Mouse (Mus musculus): ENCODE data around the gene Ube2v1. TPM values are rescaled to one million over a fixed set of nuclear protein-coding genes. Genes with fewer than 3 reads are reported as not detected.

The Ube2v1 gene
- polyA plus RNA-seq, 1 experiment from 2014 or later, result 304 TPM

- no peak overlapping the region for H3K27ac ChIP-seq (ENCODE audit: low read depth, low read length)
- peaks cover 15% of the 10 kb centered on the region for H3K36me3 ChIP-seq (ENCODE audit: control insufficient read depth, insufficient read depth, low read length)
- DNase-seq (ENCODE audit: low spot score), result peak; percentile 79
- no peaks in the 10 kb centered on the region for H3K27me3 ChIP-seq (replicated peaks; ENCODE audit: control insufficient read depth, insufficient read depth, low read length)
- no peak overlapping the region for H3K4me3 ChIP-seq (ENCODE audit: low read depth, low read length)
- 26% methylated on average over 11 of the region's 11 CpGs for WGBS
- H3K4me1 ChIP-seq (replicated peaks; ENCODE audit: control insufficient read depth, insufficient read depth, low read length), result peaks cover 2% of the 10 kb centered on the region; the same call in 1 of the 2 replicates
- no peaks in the 10 kb centered on the region for H3K9me3 ChIP-seq (ENCODE audit: control insufficient read depth, low read length)
- H3K9ac ChIP-seq (ENCODE audit: low read depth, low read length), result no peak overlapping the region
- H3K4me2 ChIP-seq, result no peak overlapping the region
- ATAC-seq (replicated peaks; ENCODE audit: low FRiP score), result peak; percentile 69; the same call in 1 of the 2 replicates
These were observed 26.6 kb downstream of the Ube2v1 start for GRCm38 (mm10) chr2:167605178-167605794.

GRCm38 (mm10) chr2:167602978-167603377 lies 28.9 kb downstream of the Ube2v1 start:
- Histone ChIP-seq H3K27me3 (replicated peaks; ENCODE audit: control insufficient read depth, insufficient read depth, low read length) (no peaks in the 10 kb centered on the region), H3K27ac (ENCODE audit: low read depth, low read length) (no peak overlapping the region), H3K9me3 (ENCODE audit: control insufficient read depth, low read length) (no peaks in the 10 kb centered on the region), H3K4me3 (ENCODE audit: low read depth, low read length) (no peak overlapping the region), H3K4me1 (replicated peaks; ENCODE audit: control insufficient read depth, insufficient read depth, low read length) (peaks cover 2% of the 10 kb centered on the region; the same call in 1 of the 2 replicates), H3K36me3 (ENCODE audit: control insufficient read depth, insufficient read depth, low read length) (peaks cover 2% of the 10 kb centered on the region; the same call in 1 of the 2 replicates), H3K4me2 (no peak overlapping the region), H3K9ac (ENCODE audit: low read depth, low read length) (no peak overlapping the region)
- no peak for ATAC-seq (replicated peaks; ENCODE audit: low FRiP score)
- WGBS, result 40% methylated on average over 5 of the region's 5 CpGs
- DNase-seq (ENCODE audit: low spot score), result no peak

DNA sequence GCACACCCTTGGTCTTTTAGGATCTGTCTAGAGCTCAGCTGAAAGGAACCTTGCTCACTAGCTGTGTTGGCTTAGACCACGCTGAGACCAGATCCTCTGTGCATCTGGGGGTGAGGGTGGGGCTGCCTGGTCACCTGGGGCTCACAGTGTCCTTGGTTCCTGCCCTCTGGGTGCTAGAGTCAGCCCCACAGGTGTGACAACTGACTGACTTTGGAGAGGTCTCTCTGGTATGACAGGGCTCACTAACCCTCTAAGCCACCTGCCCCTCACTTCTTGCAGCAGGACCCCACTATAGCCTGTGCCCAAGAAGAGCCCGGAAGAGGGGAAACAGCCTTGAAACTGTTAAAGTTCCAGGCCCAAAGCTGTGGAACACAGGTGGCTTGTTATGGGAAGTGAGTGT lies 29.5 kb downstream of the Ube2v1 start:
- Histone ChIP-seq H3K4me1 (replicated peaks; ENCODE audit: control insufficient read depth, insufficient read depth, low read length) (peaks cover 6% of the 10 kb centered on the region), H3K27me3 (replicated peaks; ENCODE audit: control insufficient read depth, insufficient read depth, low read length) (no peaks in the 10 kb centered on the region), H3K36me3 (ENCODE audit: control insufficient read depth, insufficient read depth, low read length) (peaks cover 2% of the 10 kb centered on the region; the same call in 1 of the 2 replicates), H3K27ac (ENCODE audit: low read depth, low read length) (no peak overlapping the region), H3K4me3 (ENCODE audit: low read depth, low read length) (no peak overlapping the region), H3K9me3 (ENCODE audit: control insufficient read depth, low read length) (no peaks in the 10 kb centered on the region), H3K9ac (ENCODE audit: low read depth, low read length) (no peak overlapping the region), H3K4me2 (no peak overlapping the region)
- ATAC-seq (replicated peaks; ENCODE audit: low FRiP score) (no peak), DNase-seq (ENCODE audit: low spot score) (no peak)
- 75% methylated on average over 2 of the region's 2 CpGs for WGBS

DNA sequence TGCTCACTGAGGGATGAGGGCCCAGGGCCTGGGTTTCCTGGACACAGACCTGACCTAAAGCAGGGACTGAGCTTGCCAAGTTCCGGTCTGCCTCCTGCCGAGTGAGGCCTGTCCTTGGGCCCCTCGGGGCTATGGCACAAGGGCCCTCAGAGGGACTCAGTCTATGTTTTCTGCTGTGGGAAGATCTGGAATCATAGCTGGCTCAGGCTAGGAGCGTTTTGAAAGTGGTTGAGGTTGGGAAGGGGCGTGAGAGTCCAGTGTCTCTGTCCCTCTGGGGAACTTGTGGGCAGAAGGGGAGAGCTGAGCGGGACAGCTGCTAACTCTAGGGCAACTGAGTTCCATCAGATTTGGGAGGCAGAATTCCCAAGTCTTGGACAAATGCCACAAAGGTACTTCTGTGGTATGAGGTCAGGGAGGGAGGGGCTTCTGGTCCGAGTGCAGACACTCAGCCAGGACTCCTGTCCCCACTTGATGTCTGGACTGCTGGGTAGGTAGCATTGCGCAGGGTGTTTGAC lies 31.4 kb downstream of the Ube2v1 start:
- H3K36me3 ChIP-seq (ENCODE audit: control insufficient read depth, insufficient read depth, low read length), result no peaks in the 10 kb centered on the region
- no peak overlapping the region for H3K4me3 ChIP-seq (ENCODE audit: low read depth, low read length)
- peaks cover 18% of the 10 kb centered on the region for H3K4me1 ChIP-seq (replicated peaks; ENCODE audit: control insufficient read depth, insufficient read depth, low read length)
- no peak overlapping the region for H3K27ac ChIP-seq (ENCODE audit: low read depth, low read length)
- 76% methylated on average over 8 of the region's 8 CpGs for WGBS
- H3K27me3 ChIP-seq (replicated peaks; ENCODE audit: control insufficient read depth, insufficient read depth, low read length), result no peaks in the 10 kb centered on the region
- ATAC-seq (replicated peaks; ENCODE audit: low FRiP score) (no peak), DNase-seq (ENCODE audit: low spot score) (no peak)
- H3K9me3 ChIP-seq (ENCODE audit: control insufficient read depth, low read length), result no peaks in the 10 kb centered on the region
- no peak overlapping the region for H3K4me2 ChIP-seq
- H3K9ac ChIP-seq (ENCODE audit: low read depth, low read length), result no peak overlapping the region

DNA sequence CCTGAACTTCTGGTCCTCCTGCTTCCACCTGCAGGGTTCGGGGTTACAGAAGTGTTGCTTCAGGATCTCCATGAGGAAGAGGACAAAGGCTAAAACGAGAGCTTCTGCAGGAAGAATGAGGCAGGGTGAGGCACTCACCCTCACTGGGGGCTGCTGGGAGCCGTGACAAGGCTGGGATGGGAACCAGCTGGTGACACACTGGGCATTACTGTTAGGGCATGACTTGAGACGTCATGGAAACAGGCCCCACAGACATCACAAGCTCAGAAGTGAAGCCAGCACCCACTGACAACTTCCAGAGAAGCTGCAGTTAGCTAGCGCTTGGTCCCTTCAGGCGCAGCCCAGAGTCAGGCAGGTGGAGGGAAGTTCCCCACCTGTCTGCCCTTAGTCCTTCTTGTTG lies 32.0 kb downstream of the Ube2v1 start:
- peaks cover 17% of the 10 kb centered on the region for H3K4me1 ChIP-seq (replicated peaks; ENCODE audit: control insufficient read depth, insufficient read depth, low read length)
- no peak overlapping the region for H3K27ac ChIP-seq (ENCODE audit: low read depth, low read length)
- DNase-seq (ENCODE audit: low spot score) (no peak), ATAC-seq (replicated peaks; ENCODE audit: low FRiP score) (no peak)
- no peaks in the 10 kb centered on the region for H3K27me3 ChIP-seq (replicated peaks; ENCODE audit: control insufficient read depth, insufficient read depth, low read length)
- no peak overlapping the region for H3K9ac ChIP-seq (ENCODE audit: low read depth, low read length)
- no peaks in the 10 kb centered on the region for H3K36me3 ChIP-seq (ENCODE audit: control insufficient read depth, insufficient read depth, low read length)
- no peak overlapping the region for H3K4me2 ChIP-seq
- 72% methylated on average over 6 of the region's 6 CpGs for WGBS
- no peak overlapping the region for H3K4me3 ChIP-seq (ENCODE audit: low read depth, low read length)
- H3K9me3 ChIP-seq (ENCODE audit: control insufficient read depth, low read length), result no peaks in the 10 kb centered on the region

GRCm38 (mm10) chr2:167599195-167599594 lies 32.7 kb downstream of the Ube2v1 start:
- Histone ChIP-seq H3K4me2 (no peak overlapping the region), H3K9ac (ENCODE audit: low read depth, low read length) (no peak overlapping the region), H3K4me1 (replicated peaks; ENCODE audit: control insufficient read depth, insufficient read depth, low read length) (peaks cover 17% of the 10 kb centered on the region), H3K27me3 (replicated peaks; ENCODE audit: control insufficient read depth, insufficient read depth, low read length) (no peaks in the 10 kb centered on the region), H3K9me3 (ENCODE audit: control insufficient read depth, low read length) (no peaks in the 10 kb centered on the region), H3K27ac (ENCODE audit: low read depth, low read length) (no peak overlapping the region), H3K4me3 (ENCODE audit: low read depth, low read length) (no peak overlapping the region), H3K36me3 (ENCODE audit: control insufficient read depth, insufficient read depth, low read length) (no peaks in the 10 kb centered on the region)
- ATAC-seq (replicated peaks; ENCODE audit: low FRiP score) (no peak), DNase-seq (ENCODE audit: low spot score) (no peak)
- WGBS, result 86% methylated on average over 5 of the region's 5 CpGs

DNA sequence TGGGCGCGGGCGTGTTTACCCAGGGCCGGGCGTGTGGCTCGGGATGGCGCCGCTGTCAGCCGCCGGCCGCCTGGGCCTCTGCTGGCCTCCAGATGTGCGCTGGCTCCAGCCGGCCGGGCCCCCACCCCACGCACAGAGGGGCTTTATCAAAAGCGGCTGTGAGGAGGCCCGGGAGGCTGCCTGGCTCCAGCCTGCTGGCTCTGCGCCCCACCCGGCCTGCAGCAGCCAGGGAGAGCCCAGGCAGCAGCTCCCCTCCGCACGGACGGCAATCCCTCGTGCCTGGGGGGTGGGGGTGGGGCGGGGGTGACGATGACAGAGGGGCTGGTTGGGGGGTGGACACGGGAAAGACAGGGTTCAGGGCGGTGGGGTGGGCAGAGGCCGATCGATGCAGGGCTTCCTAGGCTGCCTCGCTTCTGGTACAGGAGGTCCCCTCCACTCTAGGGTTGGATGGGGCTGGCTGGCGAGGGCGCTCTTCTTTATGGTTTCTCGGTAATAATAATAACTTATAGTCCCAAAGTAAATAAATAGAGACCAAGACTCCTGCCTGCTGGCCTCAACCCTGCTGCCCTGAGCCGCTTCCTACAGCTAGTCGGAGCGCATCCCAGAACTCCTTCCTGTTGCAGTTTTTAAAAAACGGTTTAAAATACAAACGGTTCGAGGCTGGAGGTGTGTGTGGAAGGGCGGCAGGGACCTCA lies 34.3 kb downstream of the Ube2v1 start:
- Histone ChIP-seq H3K9ac (ENCODE audit: low read depth, low read length) (peak overlapping the region; percentile 30; the same call in 1 of the 2 replicates), H3K9me3 (ENCODE audit: control insufficient read depth, low read length) (no peaks in the 10 kb centered on the region), H3K27me3 (replicated peaks; ENCODE audit: control insufficient read depth, insufficient read depth, low read length) (no peaks in the 10 kb centered on the region), H3K4me3 (ENCODE audit: low read depth, low read length) (no peak overlapping the region), H3K4me1 (replicated peaks; ENCODE audit: control insufficient read depth, insufficient read depth, low read length) (peaks cover 22% of the 10 kb centered on the region), H3K36me3 (ENCODE audit: control insufficient read depth, insufficient read depth, low read length) (no peaks in the 10 kb centered on the region), H3K4me2 (peak overlapping the region; percentile 48), H3K27ac (ENCODE audit: low read depth, low read length) (peak overlapping the region; percentile 67)
- ATAC-seq (replicated peaks; ENCODE audit: low FRiP score) (peak; percentile 32; the same call in 1 of the 2 replicates), DNase-seq (ENCODE audit: low spot score) (no peak)
- 43% methylated on average over 40 of the region's 40 CpGs for WGBS

GRCm38 (mm10) chr2:167596726-167597491 lies 35.0 kb downstream of the Ube2v1 start:
- Histone ChIP-seq H3K36me3 (ENCODE audit: control insufficient read depth, insufficient read depth, low read length) (no peaks in the 10 kb centered on the region), H3K27ac (ENCODE audit: low read depth, low read length) (peak overlapping the region; percentile 67), H3K4me2 (peak overlapping the region; percentile 48), H3K9me3 (ENCODE audit: control insufficient read depth, low read length) (no peaks in the 10 kb centered on the region), H3K27me3 (replicated peaks; ENCODE audit: control insufficient read depth, insufficient read depth, low read length) (no peaks in the 10 kb centered on the region), H3K9ac (ENCODE audit: low read depth, low read length) (0 out of 2 replicates have a peak overlapping the region, but pooled peaks have one; percentile 30), H3K4me3 (ENCODE audit: low read depth, low read length) (no peak overlapping the region), H3K4me1 (replicated peaks; ENCODE audit: control insufficient read depth, insufficient read depth, low read length) (peaks cover 22% of the 10 kb centered on the region)
- peak; percentile 27; the same call in 1 of the 2 replicates for ATAC-seq (replicated peaks; ENCODE audit: low FRiP score)
- WGBS, result 42% methylated on average over 27 of the region's 27 CpGs
- DNase-seq (ENCODE audit: low spot score), result no peak
